Mouse (Mus musculus): ENCODE data around the gene Vmn1r71. TPM values are rescaled to one million over a fixed set of nuclear protein-coding genes. Genes with fewer than 3 reads are reported as not detected.
"Not testable (repeated sequence)": the region's sequence is repeated elsewhere in the genome, so short reads cannot be mapped to it uniquely, and the experiment has no call there.

The Vmn1r71 gene
- polyA plus RNA-seq (2014; fragmentation: Nextera tagmentation; extraction: Ambion mirVana) = not detected in 2 replicates

GRCm38 (mm10) chr7:10754264-10754663 is at the start of gene Vmn1r71:
Vmn1r71 (minus strand) TSS chr7:10754364.
- DNase-seq (ENCODE audit: low spot score) (no peak), ATAC-seq (replicated peaks; ENCODE audit: low FRiP score, low TSS enrichment, low read depth) (no peak)
- Histone ChIP-seq H3K27ac (ENCODE audit: low read depth) (no peak within 1 kb of the TSS), H3K4me2 (ENCODE audit: low read length) (no peak within 1 kb of the TSS), H3K27me3 (replicated peaks; ENCODE audit: control insufficient read depth, insufficient read depth, low read length) (no peaks in the 10 kb centered on the region), H3K9ac (ENCODE audit: low read length) (no peak within 1 kb of the TSS), H3K4me3 (ENCODE audit: low read depth, low read length) (no peak within 1 kb of the TSS), H3K9me3 (ENCODE audit: control insufficient read depth, low read length) (0 out of 2 replicates have a peak, but pooled peaks cover 8% of the 10 kb centered on the region), H3K4me1 (replicated peaks; ENCODE audit: control insufficient read depth, insufficient read depth, low read length) (no peaks in the 10 kb centered on the region), H3K36me3 (ENCODE audit: control insufficient read depth, insufficient read depth, low read length) (no peaks in the 10 kb centered on the region)

- DNase-seq (ENCODE audit: low spot score); H3K36me3 ChIP-seq (ENCODE audit: control insufficient read depth, insufficient read depth, low read length); H3K9ac ChIP-seq (ENCODE audit: low read length); H3K27me3 ChIP-seq (replicated peaks; ENCODE audit: control insufficient read depth, insufficient read depth, low read length); H3K9me3 ChIP-seq (ENCODE audit: control insufficient read depth, low read length); H3K27ac ChIP-seq (ENCODE audit: low read depth); H3K4me3 ChIP-seq (ENCODE audit: low read depth, low read length); H3K4me1 ChIP-seq (replicated peaks; ENCODE audit: control insufficient read depth, insufficient read depth, low read length); H3K4me2 ChIP-seq (ENCODE audit: low read length); ATAC-seq (replicated peaks; ENCODE audit: low FRiP score, low TSS enrichment, low read depth): not testable (repeated sequence)
Measured at GRCm38 (mm10) chr7:10757551-10757950, 3.4 kb upstream of the Vmn1r71 start.

Other genes with a start within 250 kb of the Vmn1r71 start
- not detected in 2 replicates for gene Vmn1r68, start 195.9 kb downstream of the Vmn1r71 start, polyA plus RNA-seq (2014; fragmentation: Nextera tagmentation; extraction: Ambion mirVana)
- gene Vmn1r69, start 140.7 kb downstream of the Vmn1r71 start, polyA plus RNA-seq (2014; fragmentation: Nextera tagmentation; extraction: Ambion mirVana) = not detected in 2 replicates
- gene Vmn1r70, start 122.8 kb downstream of the Vmn1r71 start, polyA plus RNA-seq (2014; fragmentation: Nextera tagmentation; extraction: Ambion mirVana) = not detected in 2 replicates
- gene Nlrp4b, start 66.6 kb downstream of the Vmn1r71 start, polyA plus RNA-seq (2014; fragmentation: Nextera tagmentation; extraction: Ambion mirVana) = not detected in 2 replicates
- not detected in 2 replicates for gene Zscan4b, start 150.7 kb upstream of the Vmn1r71 start, polyA plus RNA-seq (2014; fragmentation: Nextera tagmentation; extraction: Ambion mirVana)